Mouse (Mus musculus) adrenal gland, postnatal 36 days (tissue): ENCODE measurements around the gene Zcchc9. TPM values are rescaled to one million over a fixed set of nuclear protein-coding genes. Genes with fewer than 3 reads are reported as not detected.
"Not testable (repeated sequence)": the region's sequence is repeated elsewhere in the genome, so short reads cannot be mapped to it uniquely, and the experiment has no call there.

ENCODE experiments used
- DNase-seq, 2 experiments: peaks; one replicate each; pipeline ENCODE4 v3.0.0; 2021; ENCODE audit warnings: mixed read lengths in 1 of 2
- long read RNA-seq, 2 experiments: library from polyadenylated mRNA; stranded (forward); transcript quantifications; one replicate each; pipeline ENCODE4 v2.0.0; 2021; ENCODE audit warnings: borderline sequencing depth in 2 of 2
- total RNA-seq, 2 experiments: library from RNA; stranded (reverse); gene quantifications; 2 replicates each; pipeline ENCODE4 v1.2.3; 2021

The Zcchc9 gene
- total RNA-seq, result 10 to 100 TPM; 41.1 to 64.2 TPM
- long read RNA-seq, experiment 1, transcript Zcchc9-201 (6 exons, 1,541 nt), result major isoform, 37 of 82 reads
- long read RNA-seq, experiment 1, partial matches to known transcripts, result 34 of 82 reads
- long read RNA-seq, experiment 1, other reads (novel, unspliced or antisense), result 11 of 82 reads
- long read RNA-seq, experiment 2, transcript Zcchc9-201 (6 exons, 1,541 nt), result major isoform, 18 of 32 reads
- long read RNA-seq, experiment 2, partial matches to known transcripts, result 6 of 32 reads
- long read RNA-seq, experiment 2, other reads (novel, unspliced or antisense), result 8 of 32 reads

DNA sequence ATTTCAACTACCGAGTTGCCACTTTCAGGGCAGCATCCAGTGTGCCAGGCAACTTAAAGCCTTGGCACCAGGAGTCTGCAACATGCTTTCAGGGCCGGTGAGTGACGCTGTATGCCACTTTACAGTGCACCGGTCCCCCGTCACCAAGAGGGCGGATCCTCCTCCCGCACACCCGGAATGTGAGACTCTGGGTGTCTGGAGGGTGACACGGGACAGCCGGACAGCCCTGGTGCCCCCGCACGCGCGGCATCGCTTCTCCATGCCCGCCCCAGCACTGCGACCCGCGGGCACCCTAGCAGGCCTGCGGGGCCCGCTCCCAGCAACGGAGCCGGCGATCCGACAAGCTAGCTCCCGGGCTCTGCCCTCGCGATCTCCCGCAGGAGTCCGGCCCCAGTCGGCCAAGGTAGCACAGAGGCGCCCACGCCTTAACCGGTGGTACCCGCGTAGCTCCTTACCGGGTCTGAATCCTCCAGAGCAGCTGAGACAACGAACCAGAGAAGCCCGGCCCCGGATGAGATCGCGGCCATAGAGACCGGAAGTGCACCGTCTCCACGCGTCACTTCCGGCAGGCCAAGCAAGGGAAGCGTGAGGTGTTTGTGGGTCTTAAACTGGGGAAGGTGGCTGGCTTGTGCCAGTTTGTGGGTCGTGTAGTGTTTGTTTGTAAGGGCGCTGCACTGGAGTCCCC lies at the start of gene Zcchc9:
Gene Zcchc9, minus strand, starts transcription at position 551 of the 685 bp plus-strand sequence.
- DNase-seq, result peak; percentile 89 to 90

DNA sequence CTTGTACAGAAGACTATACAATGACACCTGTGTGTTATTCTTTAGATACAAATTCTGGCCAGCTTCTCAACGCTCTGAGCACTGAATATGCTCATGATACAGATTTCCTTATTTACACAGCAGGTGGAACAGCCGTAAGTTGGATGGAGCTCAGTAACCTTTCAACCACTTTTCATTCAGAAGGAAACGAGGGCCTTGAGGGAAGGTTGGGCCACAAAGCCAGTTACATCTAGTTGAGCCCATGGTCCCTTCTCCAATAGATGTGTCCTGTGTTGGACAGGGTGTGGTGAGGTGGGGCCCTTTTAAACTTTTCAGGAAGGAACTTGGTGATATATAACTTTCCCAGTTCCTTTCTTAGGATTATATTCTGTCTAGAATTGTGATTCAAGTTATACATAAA lies 46.9 kb upstream of the Zcchc9 start:
- DNase-seq, result no peak

DNA sequence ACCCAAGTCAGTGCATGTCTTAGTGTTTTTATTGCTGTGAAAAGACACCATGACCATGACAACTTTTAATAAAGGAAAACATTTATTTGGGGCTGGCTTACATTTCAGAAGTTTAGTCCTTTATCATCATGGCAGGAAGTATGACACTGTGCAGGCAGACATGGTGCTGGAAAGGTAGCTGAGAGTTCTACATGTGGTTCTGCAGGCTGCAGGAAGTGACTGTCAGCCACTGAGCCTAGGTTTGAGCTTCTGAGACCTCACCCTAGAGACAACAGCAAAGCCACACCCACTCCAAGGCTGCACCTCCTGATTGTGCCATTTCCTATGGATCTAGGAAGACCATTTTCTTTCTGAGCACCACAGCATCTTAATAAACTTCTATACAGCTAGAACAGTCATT lies 20.4 kb upstream of the Zcchc9 start:
- DNase-seq, result no peak

DNA sequence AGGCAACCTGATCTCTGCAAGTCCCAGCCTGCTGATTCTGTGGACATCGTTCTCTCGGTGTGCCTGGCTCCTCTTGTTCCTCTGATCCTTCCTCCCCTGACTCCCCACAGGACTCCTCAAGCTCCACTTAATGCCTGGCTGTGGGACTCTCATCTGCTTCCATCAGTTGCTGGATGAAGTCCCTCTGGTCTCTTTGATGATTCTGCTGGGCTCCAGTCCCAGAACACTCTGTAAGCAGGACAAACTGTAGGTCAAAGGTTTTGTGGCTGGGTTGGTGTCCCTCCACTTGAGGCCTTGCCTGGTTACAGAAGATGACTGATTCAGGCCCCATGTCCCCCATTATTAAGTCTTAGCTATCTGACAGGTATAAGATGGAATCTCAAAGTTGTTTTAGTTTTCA lies 18.6 kb upstream of the Zcchc9 start:
- no peak for DNase-seq

DNA sequence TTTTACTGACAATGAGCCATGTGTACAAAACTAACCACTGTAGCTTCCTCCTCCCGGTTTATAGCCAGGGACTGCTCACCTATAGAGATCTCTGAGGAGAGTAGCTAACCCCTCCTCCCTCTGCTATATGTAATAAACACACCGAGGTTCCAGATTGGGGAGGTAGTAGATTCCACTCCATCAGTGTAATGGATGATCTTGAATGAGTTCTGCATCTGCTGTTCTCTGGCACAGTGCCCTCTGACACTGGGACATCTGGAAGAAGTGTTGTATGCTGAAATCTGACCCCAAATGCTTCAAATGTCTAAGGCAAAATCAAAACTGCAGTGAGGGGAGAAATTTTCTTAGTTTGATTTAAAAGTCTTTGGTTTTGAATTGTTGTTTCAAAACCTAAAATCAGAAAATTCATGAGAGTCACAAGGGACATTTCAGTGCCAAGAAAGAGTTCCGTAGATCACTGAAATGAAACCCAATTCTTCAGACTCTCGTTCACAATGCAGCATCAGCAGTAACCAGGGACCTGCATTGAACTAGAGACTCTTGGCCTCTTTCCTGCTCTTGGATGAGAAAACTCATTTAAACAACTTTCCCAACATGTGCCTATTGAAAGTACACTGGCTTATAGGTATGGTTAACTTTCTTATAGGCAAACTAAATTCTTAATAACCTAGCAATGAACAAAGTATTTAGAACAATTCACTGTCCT lies 17.5 kb upstream of the Zcchc9 start:
- no peak for DNase-seq

DNA sequence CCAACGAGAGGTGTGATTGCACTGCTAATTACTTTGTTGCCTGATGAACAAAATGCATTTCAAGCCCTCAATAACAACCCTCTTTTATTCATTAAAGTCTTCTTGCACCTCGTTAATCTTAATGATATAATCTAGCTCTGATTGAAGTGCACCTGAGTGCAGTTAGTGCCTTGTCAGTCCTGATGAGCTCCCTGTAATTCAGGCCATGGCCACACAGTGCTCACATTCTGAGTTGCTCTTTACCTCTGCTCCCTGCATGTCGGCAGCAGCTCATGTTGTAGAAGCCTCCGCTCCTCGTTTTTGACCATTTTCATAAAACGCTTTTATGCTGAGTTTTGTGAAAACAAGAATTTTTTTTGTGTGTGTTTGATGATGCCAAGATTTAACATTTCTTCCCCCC lies 16.2 kb upstream of the Zcchc9 start:
- DNase-seq, result no peak

DNA sequence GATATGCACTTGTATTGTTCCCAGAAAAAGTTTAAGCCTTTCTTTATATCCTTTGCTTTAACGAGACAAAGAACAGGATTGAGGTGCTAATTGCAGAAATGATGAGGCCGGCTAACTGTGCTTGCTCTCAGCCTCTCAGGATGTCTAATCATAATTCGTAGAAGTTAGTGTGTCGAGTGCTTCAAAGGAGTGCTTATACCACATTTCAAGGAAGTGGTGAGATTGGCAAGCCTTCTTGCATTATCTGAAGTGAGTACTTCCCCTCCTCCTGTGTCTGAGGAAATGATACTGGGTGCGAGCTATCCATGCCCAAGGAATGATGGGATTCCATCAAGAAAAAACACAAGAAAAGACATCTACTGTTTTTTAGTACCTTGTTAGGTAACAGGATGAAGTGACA lies 7.2 kb upstream of the Zcchc9 start:
- no peak for DNase-seq

DNA sequence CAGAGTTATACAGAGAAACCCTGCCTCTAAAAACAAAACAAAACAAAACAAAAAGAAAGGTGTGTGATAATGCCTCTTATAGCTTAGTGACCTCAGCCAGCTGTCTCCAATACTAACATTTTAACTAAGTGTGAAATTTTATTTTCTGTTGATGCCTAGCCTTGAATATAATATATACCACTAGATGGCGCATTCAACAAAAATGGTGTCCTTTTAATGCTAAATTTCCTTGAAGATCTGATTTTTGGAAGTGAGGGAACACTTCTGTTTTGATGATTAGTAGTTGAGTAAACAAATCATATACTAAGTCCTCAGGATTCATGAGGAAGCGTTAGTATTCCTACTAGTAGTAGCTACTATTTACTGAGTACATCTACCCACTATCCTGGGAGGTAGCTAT lies 2.0 kb upstream of the Zcchc9 start:
- DNase-seq, result no peak

DNA sequence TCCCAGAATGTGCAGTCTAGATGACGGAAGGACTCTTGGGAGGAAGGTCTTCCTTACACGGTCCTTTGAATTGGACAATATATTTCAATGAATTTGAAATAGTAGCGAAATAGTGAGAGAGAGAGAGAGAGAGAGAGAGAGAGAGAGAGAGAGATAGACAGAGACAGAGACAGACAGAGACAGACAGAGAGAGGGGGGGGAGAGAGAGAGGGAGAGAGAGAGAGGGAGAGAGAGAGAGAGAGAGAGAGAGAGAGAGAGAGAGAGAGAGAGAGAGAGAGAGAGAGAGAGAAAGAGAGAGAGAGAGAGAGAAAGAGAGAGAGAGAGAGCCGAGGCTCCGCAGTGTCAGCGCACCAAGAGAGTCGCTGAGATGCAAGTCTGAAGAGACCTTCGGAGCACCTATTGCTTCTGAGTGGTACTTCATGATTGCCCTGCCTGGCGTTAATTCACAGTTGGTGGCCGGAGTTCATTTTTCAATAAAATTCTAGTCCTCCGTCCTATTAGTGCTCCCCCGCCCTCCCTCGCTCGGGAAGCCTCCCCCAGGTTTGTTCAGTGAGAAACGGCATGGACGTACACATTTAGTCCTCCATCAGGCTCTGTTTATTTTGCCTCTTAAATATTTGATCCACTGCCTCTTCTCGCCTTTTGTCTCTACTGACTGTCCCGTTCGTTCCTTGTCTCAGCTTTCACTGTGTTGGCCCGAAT lies 520 bp upstream of the Zcchc9 start:
- no peak for DNase-seq

DNA sequence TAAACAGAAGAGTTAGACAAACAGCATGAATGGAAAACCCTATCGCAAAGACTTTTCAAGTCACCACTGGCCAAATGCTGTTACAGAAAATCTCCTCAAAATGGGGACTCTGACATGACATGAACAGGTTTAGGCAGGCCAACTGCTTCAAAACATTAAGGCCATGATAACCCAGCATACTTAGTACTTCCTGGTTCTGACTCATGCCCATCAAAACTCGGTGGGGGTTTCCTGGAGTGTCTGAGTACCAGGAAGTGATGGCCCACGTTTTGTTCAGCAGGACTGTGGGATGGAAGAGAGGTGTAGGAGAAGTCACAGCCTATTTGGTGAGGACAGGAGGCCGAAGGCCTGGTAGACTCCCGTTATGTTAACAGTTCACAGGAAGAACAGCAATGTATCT lies 5.8 kb downstream of the Zcchc9 start:
- DNase-seq, result no peak

DNA sequence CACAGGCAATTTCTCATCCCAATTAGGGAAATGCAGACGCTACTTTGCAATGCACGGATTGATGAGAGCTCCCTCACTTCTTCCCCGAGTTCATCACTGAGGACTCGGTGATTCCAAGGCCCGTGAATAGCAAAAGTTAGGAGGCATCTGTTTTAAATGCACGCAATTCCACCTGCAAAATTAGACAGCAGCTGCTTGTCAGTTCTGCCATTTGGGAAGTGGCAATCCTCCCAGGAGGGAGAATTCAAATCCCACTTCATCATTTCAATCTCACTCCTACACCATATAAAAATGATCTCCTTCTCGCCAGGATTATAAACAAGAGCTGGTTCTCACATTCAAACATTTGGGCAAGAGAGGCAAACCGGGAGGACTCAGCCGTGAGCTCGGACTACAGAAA lies 10.1 kb downstream of the Zcchc9 start:
- no peak for DNase-seq

DNA sequence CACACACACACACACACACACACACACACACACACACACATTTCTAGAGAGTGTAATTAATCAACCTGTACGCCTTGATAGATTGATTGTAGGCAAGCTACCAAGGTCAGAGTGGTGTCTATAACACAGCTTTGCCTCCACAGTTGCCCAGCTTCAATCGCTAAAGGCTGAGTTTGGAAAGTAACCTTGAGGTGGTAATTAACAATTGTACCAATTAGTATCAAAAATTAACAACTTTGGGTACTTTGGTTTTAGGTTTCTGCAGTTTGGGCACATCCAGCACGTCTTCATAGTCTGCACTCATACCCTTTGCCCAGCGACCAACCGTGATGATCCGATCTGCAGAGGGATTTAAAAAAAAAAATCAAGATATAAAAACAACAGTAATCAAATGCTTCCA lies 10.6 kb downstream of the Zcchc9 start:
- DNase-seq, result no peak

DNA sequence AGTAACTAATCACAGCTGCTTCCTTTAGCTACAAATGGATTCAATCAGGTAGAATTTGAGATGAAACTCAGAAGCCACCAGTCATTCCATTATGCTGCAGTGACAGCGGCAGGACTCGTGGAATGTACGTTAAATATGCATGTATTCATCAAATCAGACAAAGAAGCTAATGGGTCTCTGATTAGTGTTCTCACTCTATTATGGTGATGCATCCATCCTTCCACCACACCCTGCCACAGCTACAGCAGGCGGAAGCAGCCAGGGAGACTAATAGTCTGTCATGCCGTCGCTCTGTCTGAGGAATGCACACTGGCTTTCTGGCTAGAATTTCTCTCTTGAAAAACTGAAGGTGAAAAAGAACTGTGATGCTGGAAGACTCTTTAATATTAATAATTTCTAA lies 11.5 kb downstream of the Zcchc9 start:
- DNase-seq, result no peak

DNA sequence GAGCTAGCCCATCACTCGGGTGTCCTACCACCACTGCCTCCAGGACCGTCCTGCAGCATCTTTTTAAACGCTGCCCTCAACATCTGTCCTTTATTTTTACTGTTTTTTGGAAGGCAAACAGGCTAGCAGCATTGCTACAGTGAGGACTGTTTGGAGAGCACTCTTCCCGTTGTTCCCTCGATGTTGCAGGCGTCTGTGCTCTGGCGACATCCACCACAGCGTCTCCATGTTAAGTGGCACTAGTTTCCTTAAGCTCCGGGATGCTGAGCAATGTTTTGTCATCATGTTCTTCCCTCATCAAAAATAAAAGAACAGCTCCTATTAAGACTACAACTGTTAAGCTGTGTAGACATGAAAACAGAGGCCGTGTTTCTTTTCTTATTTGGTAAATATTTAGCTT lies 11.9 kb downstream of the Zcchc9 start:
- no peak for DNase-seq

DNA sequence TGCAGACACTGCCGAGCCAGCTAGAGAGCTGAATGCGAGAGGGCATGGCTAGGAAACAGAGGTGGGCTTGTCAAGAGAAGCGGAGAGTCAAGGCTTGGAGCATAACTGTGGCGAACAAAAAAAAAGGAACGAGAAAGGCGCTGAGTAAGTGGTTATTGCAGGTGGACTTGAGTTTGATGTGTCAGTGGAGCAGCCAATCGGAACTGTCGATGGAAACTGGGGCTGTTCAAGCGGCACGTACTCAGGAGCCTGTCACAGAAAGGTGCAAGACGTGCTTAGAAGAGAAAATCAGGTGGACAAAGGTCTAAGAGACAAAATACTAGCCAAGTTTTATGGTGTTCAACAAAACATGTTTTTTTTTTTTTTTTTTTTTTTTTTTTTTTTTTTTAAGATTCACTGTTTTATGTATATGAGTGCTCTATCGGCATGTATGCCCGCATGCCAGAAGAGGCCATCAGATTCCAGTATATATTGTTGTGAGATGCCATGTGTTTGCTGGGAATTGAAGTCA lies 12.5 kb downstream of the Zcchc9 start:
- DNase-seq, result no peak

DNA sequence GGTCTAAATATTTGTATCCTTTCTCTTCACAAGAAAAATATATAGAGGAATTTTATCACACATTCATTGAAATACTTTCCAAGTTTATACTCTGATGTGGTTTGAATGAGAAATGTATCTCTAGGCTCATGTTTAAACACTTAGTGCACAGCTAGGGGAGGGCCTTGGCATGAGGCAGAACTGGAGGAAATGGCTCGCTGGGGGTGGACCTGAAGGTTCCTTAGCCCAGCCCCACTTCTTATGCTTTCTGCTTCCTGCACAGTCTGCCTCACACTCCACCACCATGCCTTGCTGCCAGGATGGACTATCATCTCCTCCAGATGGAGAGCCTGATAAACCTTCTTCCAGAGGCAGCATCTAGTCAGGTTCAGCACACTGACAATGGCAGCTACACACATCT lies 15.5 kb downstream of the Zcchc9 start:
- no peak for DNase-seq

DNA sequence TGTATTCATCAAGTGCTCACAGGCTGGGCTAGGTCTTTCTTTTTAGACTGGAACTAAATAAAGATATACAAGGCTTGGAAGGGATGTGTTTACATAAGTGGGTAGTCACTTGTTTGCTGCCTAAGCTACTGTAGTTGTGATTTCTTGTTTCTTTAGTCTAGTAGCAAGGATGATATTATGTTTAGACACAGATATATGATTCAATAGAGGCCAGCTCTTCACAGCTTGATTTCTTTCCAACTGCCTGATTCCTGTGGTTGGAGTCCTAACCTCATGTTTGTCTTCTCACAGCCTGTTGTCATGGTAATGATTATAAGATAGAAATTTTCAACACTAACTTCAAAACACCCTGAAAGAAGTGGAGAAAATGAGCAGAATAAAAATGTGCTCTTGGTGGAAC lies 27.6 kb downstream of the Zcchc9 start:
- DNase-seq, result no peak

DNA sequence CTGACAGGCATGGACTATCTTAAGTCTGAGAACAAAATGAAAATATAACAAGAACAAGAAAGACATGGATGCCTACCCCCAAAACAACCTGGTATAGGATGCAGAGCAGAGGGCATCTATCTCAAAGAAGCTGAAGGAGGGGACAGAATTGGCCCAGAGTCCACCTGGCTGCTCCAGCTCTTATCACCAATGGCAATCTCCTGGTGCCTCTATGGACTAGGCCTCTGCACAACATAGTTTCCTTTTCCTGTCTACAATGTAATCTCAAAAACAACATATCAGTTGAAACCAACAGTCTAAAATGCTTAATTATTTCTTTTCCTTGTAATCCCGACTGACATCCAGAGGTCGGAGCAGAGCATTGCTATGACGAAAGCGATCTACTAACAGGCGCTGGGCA lies 29.4 kb downstream of the Zcchc9 start:
- no peak for DNase-seq

DNA sequence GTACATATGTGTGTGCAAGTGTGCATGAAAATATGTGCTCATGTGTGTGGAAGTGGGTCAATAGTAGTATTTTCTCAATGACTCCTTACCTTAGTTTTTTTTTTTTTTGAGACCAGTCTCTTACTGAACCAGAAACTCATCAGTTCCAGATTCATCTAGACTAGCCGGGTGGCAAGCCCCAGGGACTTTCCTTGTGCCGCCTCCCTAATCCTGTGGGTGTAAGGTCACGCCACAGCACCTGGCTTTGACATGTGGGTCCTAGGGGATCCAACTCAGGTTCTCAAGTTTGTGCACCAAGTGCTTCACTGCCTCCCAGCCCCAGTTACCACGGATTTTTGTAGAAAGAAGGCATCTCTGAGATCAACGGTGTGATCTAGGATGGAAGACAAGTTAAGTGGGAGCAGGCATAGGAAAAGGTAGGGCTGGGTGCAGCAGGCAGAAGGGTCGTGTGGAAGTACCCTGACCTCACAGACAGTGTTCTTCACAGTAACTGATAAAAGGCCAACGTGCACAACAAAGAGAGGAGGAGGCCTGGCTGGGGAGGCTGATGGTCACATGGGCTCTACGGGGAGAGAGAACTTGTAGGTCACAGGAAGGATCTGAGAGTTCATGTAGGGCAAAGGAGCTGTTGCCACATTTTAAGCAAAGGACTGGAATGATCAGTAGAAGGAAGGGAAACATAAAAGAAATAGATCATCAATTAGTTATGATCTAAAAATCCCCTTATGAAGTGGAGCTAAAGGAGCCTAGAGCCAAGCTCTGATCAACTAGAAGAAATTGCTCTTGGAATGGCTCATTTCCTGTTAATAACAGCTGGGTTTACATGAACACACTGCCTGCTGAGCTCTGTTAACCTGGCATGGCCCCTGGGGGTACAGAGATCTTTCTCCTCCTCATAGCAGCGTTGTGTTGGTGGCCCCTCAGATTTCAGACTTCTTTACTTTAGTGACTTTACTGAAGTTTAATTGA lies 38.5 kb downstream of the Zcchc9 start:
- DNase-seq, result no peak

DNA sequence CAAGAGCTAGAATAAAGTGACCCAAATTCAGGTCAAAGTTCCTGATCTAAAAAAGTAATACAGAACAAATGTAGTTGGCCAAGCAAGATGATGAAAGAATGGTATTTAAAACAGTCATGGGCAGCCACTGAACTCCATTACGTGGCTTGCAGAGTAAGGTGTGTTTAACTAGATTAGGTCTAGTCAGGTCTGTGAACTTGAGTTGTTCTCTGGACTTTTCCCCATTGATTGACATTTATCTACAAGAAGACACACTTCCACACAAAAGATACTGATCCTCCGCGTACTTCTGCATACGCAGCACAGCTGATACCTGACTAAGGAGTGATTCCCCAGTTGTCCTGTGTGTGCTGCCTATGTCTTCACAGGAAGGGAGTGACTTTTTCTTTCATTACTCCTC lies 41.9 kb downstream of the Zcchc9 start:
- no peak for DNase-seq

DNA sequence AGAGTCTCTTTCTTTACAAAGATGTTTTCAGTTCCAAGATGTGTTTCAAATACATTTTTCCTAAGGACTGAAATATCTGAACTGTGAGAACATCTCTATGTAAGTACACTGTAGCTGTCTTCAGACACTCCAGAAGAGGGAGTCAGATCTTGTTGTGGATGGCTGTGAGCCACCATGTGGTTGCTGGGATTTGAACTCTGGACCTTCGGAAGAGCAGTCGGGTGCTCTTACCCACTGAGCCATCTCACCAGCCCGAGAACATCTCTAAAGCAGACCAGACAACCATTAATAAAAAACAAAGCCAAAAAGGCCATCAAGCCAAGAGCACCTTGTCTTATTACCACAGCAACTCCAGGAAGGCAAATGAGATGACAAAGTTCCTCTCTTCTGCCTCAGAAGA lies 43.9 kb downstream of the Zcchc9 start:
- DNase-seq, result not testable (repeated sequence)
